Mouse (Mus musculus) brain, embryonic 14.5 days (tissue): ENCODE measurements around the gene Nfkbil1.

ENCODE experiments used
- CTCF ChIP-seq: fragments of 200-500 bp; IDR thresholded peaks from 2 replicates; pipeline ENCODE4 v1.5.1; 2012; ENCODE audit warnings: inconsistent platforms, mild to moderate bottlenecking, moderate library complexity, borderline replicate concordance; ENCODE audit not compliant: insufficient read depth, insufficient read length; ENCODE audit errors: extremely low read depth
- POLR2A ChIP-seq: fragments of 200-500 bp; IDR thresholded peaks from 2 replicates; pipeline ENCODE4 v1.6.1; 2012; ENCODE audit warnings: mild to moderate bottlenecking, inconsistent platforms, borderline replicate concordance; ENCODE audit not compliant: poor library complexity, insufficient read depth, insufficient read length, severe bottlenecking; ENCODE audit errors: extremely low read depth

DNA sequence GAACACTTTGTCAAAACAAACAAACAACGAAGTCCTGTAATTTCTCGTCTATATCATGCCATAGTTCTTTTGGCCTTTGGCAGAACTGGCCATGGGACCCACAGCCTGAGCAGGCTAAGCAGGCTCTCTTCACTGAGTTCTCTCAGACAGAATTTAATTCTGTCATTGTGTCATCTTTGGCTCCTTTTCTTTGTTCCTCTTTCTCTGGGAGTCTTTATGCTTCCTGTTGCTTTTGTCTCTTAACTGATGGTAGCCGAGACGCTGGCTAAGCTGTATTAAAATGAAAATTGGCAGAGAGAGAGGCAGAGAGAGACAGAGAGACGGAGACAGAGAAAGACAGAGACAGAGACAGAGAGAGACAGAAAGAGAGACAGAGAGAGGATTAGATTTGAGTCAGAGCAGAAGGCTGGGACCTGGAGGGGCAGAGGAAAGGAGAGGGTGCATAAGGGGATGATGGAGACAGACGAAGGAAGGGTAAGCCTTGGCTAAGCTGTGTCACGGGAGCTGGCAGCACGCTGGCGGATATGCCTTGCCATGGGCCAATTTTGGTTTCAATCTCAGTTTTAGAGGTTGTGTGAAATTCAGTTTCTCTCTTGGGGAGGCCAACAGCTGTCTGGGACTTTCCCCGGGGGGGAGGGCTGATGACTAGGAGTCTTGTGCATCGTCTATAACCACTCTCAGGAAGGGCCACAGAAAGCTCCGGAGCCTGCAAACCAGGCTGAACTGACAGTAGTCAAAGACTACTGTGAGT, 25.6 kb downstream of the Nfkbil1 start:
- no peak for TF ChIP-seq CTCF
- no peak for TF ChIP-seq POLR2A
